Comparison of ENCODE assay signal across 7 mouse cellular contexts in genomic region chr4:45107601-45108277, GRCm38 (mm10). TPM values are rescaled to one million over a fixed set of nuclear protein-coding genes. Genes with fewer than 3 reads are reported as not detected.
DNase-seq lines count a peak whose midpoint lies in the region; ATAC-seq lines count a peak whose summit lies in the region.

Gene Tomm5 (minus strand): TSS chr4:45108114.

- H3K4me1 ChIP-seq in intestine, embryonic 16.5 days (ENCODE audit: control insufficient read depth, insufficient read depth, low read length) = peaks cover 13% of the 10 kb centered on the region
- peaks cover 7% of the 10 kb centered on the region for H3K4me1 ChIP-seq in midbrain, embryonic 11.5 days (ENCODE audit: control insufficient read depth, insufficient read depth, low read length)

- H3K4me3 ChIP-seq in intestine, embryonic 16.5 days (ENCODE audit: low read length) = peak within 1 kb of the TSS; percentile 96
- peak within 1 kb of the TSS; percentile 88 for H3K4me3 ChIP-seq in midbrain, embryonic 11.5 days (ENCODE audit: low read depth, low read length)

- H3K4me2 ChIP-seq in intestine, embryonic 16.5 days (ENCODE audit: low read depth, low read length) = peak within 1 kb of the TSS; percentile 77
- H3K4me2 ChIP-seq in midbrain, embryonic 11.5 days = peak within 1 kb of the TSS; percentile 75

- H3K36me3 ChIP-seq in intestine, embryonic 16.5 days (ENCODE audit: control insufficient read depth, insufficient read depth, low read length) = peaks cover 3% of the 10 kb centered on the region; the same call in 1 of the 2 replicates
- no peaks in the 10 kb centered on the region for H3K36me3 ChIP-seq in midbrain, embryonic 11.5 days (ENCODE audit: control insufficient read depth, insufficient read depth, low read length)

- ATAC-seq in intestine, embryonic 16.5 days = peak; percentile 98
- peak; percentile 95 for ATAC-seq in midbrain, embryonic 11.5 days (ENCODE audit: low FRiP score)

- intact Hi-C loops in left cerebral cortex, postnatal 36 days (cut with DNase I) = loop anchor here (1.0 kb wide), 1 partner anchor 173 kb away; no protein-coding TSS in a partner anchor

- DNase-seq in adrenal gland, adult 8-10 months = peak; percentile 90
- peak; percentile 88 for DNase-seq in embryo, embryonic 9.5 days (ENCODE audit: extremely low spot score)
- peak; percentile 68 to 87 for DNase-seq in gastrocnemius, postnatal 4 days (ENCODE audit: low spot score in 2 of 2)
- DNase-seq in left cerebral cortex, postnatal 36 days (ENCODE audit: low spot score in 2 of 2) = peak; percentile 93
- peak; percentile 95 for DNase-seq in midbrain, embryonic 11.5 days (ENCODE audit: low spot score, missing footprints)
- peak; percentile 91 for DNase-seq in skeletal muscle tissue, adult 2 months (ENCODE audit: low read depth, low spot score)

- under 1% methylated on average over 39 of the region's 39 CpGs for WGBS in intestine, embryonic 16.5 days
- under 1% methylated on average over 39 of the region's 39 CpGs for WGBS in midbrain, embryonic 11.5 days

- peak within 1 kb of the TSS; percentile 98 for H3K9ac ChIP-seq in intestine, embryonic 16.5 days (ENCODE audit: low read depth, low read length)
- H3K9ac ChIP-seq in midbrain, embryonic 11.5 days (ENCODE audit: low read length) = peak within 1 kb of the TSS; percentile 90

- peak within 1 kb of the TSS; percentile 78 for H3K27ac ChIP-seq in intestine, embryonic 16.5 days (ENCODE audit: low read length)
- H3K27ac ChIP-seq in midbrain, embryonic 11.5 days (ENCODE audit: low read depth, low read length) = no peak within 1 kb of the TSS

- H3K9me3 ChIP-seq in intestine, embryonic 16.5 days (ENCODE audit: control insufficient read depth, low read length) = no peaks in the 10 kb centered on the region
- no peaks in the 10 kb centered on the region for H3K9me3 ChIP-seq in midbrain, embryonic 11.5 days (ENCODE audit: control insufficient read depth, low read length)

- H3K27me3 ChIP-seq in intestine, embryonic 16.5 days (replicated peaks; ENCODE audit: control insufficient read depth, insufficient read depth, low read length) = no peaks in the 10 kb centered on the region
- no peaks in the 10 kb centered on the region for H3K27me3 ChIP-seq in midbrain, embryonic 11.5 days (ENCODE audit: control insufficient read depth, insufficient read depth, low read length)

RNA-seq across cellular contexts. Expression of gene Tomm5, which starts in this region (rescaled TPM):
- 10 to 100 TPM; 58.8 to 88.7 (median 70.4) TPM for total RNA-seq in adrenal gland, adult 8-10 months (2022)
- 10 to 100 TPM; 75.9 to 78.1 TPM for total RNA-seq in gastrocnemius, postnatal 4 days (2021)
- polyA plus RNA-seq in intestine, embryonic 16.5 days (2015; fragmentation: Nextera tagmentation; extraction: Ambion mirVana) = 367 and 411 TPM in 2 replicates
- total RNA-seq in left cerebral cortex, postnatal 36 days (2021) = 10 to 100 TPM; 63.4 to 70.2 TPM
- polyA plus RNA-seq in midbrain, embryonic 11.5 days (2014; fragmentation: Nextera tagmentation; extraction: Ambion mirVana) = 166 and 185 TPM in 2 replicates
